Mouse (Mus musculus) forelimb bud, embryonic 11.5 days (tissue): ENCODE measurements around the gene Gm10309.
A peak's percentile ranks its signal among the peaks of the same experiment; 100 is the strongest.

Source experiments
- DNase-seq: peaks from one replicate; pipeline ENCODE4 v3.0.0-alpha.2; 2012; ENCODE audit warnings: low read depth, low spot score

The Gm10309 gene

GRCm38 (mm10) chr17:86471684-86472083 is 33.3 kb downstream of the Gm10309 start:
- peak; percentile 64 for DNase-seq

DNA sequence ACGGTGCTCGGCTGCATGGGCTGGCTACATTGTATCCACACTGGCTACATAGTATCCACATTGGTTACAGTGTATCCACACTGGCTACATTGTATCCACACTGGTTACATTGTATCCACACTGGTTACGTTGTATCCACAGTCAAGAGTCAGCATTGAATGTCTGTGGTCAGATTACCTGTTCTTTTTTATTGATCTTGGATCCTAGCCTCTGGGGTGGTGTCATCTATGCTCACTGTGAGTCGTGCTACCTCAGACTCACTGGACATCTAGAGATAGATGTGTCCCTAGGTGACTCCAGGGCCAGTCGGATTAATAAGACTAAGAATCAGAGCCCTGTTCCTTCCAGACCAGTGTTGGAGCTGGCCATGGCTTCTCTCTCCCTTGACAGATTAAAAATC is 34.9 kb downstream of the Gm10309 start:
- DNase-seq: no peak

- no peak for DNase-seq
Observed at GRCm38 (mm10) chr17:86467967-86468366, 37.1 kb downstream of the Gm10309 start.

DNA sequence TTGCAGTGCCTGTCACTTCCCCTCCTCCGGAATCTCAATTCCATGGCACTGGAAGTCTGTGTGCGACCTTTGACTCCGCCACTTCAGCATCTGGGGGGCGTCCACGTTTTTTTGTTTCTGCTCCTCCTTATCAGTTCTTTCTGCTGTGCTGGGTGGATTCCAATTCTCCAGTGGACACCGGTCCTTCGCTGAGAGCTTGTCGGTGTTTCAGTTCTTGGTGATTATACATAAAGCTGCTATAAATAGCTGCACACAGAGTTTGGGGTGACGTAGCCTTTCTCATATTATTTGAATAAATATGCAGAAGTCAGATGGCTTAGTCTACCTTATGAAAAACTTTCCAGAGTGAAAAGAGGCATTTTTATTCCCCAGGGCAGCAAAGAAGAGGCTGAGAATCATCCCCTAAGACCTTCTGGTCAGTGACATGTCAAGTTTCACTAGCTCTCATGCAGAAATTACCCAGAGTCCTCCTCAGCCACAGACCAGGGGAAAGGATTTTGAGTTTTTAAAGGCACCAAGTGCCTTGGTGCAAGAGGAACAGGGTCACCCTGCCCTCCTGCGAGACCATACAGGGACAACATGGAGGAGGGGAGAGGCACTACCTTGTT is 37.6 kb downstream of the Gm10309 start:
- no peak for DNase-seq

GRCm38 (mm10) chr17:86466871-86467270 is 38.2 kb downstream of the Gm10309 start:
- DNase-seq: no peak

- no peak for DNase-seq
Observed at GRCm38 (mm10) chr17:86466412-86466811, 38.6 kb downstream of the Gm10309 start.

DNA sequence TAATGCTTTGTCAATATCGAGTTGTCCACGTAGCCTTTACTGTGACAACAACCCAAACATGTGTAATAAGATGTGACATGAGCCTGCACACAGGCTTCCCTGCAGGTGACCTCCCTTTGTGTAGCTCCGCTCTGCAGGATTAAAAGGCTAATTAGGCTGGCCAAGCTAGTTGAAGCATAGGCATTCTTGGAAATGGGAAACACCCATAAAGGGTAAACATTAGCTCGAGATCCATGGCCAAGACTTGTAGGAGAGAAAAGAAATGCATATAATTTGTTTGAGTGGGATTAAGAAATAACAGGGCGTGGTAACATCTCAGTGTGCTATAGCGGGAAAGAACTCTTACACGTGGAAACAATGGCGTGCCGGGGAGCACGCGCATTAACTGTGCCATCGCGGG is 39.2 kb downstream of the Gm10309 start:
- no peak for DNase-seq

- DNase-seq: no peak
Observed at GRCm38 (mm10) chr17:86464689-86465363, 40.2 kb downstream of the Gm10309 start.

- no peak for DNase-seq
Observed at GRCm38 (mm10) chr17:86464197-86464596, 40.8 kb downstream of the Gm10309 start.

- DNase-seq: no peak
Observed at GRCm38 (mm10) chr17:86463369-86463768, 41.7 kb downstream of the Gm10309 start.

GRCm38 (mm10) chr17:86460645-86461430 is 44.2 kb downstream of the Gm10309 start:
- DNase-seq: no peak

DNA sequence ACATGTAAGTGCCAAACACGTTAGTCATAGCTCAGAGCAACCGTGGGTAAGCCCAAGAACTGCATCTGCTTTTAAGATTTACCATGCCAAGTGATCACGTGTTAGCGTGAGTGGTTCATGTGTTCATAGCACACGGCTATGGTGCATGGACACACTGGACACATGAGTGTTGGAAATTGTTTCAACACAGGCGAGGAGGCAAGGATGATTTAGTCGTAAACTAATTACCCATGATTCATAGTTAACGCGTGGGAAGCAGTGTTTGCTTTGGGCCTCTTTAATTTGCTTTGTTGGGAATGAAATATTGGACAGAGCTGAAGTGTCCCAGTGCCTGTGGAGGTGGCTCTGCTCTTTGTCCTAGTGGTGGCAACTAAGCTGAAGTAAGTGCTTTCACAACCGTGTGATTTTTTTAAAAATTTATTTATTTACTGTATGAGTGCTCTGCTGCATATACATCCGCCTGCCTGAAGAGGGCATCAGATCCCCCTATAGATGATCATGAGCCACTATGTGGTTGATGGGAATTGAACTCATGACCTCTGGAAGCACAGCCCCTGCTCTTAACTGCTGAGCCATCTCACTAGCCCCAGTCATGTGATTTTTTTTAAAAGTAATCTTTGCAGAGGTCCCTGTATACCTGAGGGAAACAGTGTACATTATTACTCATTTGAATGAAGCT is 46.6 kb downstream of the Gm10309 start:
- no peak for DNase-seq

DNA sequence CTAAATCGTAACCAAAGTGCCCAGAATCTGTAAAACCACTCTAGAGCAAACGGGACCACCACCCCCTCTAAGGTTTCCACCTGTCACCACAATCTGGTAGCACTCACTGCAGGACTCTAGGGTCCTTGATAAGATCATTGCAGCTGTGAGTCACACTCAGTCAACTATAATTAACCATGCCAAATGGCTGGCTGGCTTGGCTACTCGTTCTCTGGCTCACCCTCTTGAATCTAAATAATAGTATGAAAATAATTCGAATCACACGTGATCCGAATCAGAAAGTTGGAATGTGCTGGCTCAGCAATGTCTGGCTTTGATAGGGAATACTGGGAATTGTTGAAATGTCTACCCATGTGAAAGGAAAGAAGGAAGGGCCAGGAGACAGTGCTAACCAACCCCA is 48.5 kb downstream of the Gm10309 start:
- no peak for DNase-seq

DNA sequence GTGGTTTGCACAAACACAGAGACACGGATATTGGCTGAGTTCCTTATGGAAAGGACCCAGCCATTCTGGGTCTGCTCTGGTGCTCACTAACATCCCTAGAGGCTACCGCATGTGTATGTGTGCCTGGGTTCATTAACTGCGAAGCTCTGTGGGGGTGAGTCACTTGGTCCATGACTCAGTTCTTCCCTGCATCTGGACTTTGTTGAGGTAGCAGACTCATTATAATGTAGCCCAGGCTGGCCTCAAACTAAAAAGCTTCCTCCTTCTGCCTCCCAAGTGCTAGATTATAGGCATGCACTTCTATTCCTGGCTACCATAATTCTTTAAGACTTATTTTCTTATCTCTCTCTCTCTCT is 50.7 kb downstream of the Gm10309 start:
- no peak for DNase-seq

DNA sequence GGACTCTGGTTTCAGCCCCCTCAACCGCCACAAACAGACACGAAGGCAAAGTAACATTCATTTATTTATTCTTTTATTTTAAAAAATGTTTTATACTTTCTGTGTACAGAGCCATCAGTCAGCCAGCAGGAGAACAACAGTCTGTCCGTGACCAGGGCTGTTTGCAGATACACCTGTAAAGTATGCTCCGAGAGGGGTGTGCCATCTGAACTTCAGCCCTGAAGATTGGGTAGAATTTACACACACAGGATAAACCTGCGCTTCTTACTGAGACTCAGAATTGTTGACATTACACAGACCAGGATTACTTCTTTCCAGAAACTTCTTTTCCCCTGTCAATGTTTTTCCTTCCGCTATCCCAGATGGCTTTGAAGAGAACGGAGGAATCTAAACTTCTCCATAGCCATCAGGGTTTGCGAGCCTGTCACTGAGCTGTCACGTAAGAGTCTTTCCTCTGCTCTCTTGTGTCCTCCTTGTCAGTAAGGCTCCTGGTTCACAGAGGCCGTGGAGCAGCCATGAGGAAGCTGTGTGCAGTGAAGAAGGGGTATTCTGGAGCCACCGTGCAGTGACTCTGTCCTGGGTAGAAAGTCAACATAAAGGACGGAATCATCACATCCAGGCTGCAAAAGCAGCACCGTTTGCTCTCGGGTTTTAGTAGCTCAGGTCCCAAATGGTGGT is 51.2 kb downstream of the Gm10309 start:
- DNase-seq: no peak

GRCm38 (mm10) chr17:86452934-86453333 is 52.1 kb downstream of the Gm10309 start:
- no peak for DNase-seq
